Mouse (Mus musculus) liver, embryonic 13.5 days (tissue): Measurements from ENCODE around the gene Muc3. TPM values are rescaled to one million over a fixed set of nuclear protein-coding genes. Genes with fewer than 3 reads are reported as not detected.
"Not testable (repeated sequence)": the region's sequence is repeated elsewhere in the genome, so short reads cannot be mapped to it uniquely, and the experiment has no call there.

Source experiments
- ATAC-seq: fragments of 200-750 bp; cut with Nextera tagmentation; 2 replicates; pipeline ENCODE4 v1.8.0; 2017; ENCODE audit warnings: low read depth, mild to moderate bottlenecking, moderate number of reproducible peaks, moderate library complexity
- DNase-seq: peaks from one replicate; pipeline ENCODE4 v3.0.0; 2022
- H3K27ac ChIP-seq: fragments of 300-500 bp; sonication (generic); 2 replicates; pipeline ENCODE4 v1.5.1; 2015; ENCODE audit warnings: moderate library complexity, mild to moderate bottlenecking, inconsistent platforms
- H3K27me3 ChIP-seq: fragments of 300-500 bp; sonication (generic); 2 replicates; pipeline ENCODE4 v1.6.1; 2015; ENCODE audit warnings: mild to moderate bottlenecking, inconsistent platforms
- H3K36me3 ChIP-seq: fragments of 300-500 bp; sonication (generic); 2 replicates; pipeline ENCODE4 v1.6.1; 2015; ENCODE audit warnings: mild to moderate bottlenecking, inconsistent platforms
- H3K4me1 ChIP-seq: fragments of 300-500 bp; sonication (generic); replicated peaks from 2 replicates; pipeline ENCODE4 v1.6.1; 2015; ENCODE audit warnings: inconsistent platforms
- H3K4me2 ChIP-seq: fragments of 300-500 bp; sonication (generic); 2 replicates; pipeline ENCODE4 v1.6.1; 2015; ENCODE audit warnings: inconsistent platforms, mild to moderate bottlenecking, moderate library complexity
- H3K4me3 ChIP-seq: fragments of 300-500 bp; sonication (generic); replicated peaks from 2 replicates; pipeline ENCODE4 v1.5.1; 2015; ENCODE audit warnings: mild to moderate bottlenecking, inconsistent platforms
- H3K9ac ChIP-seq: fragments of 300-500 bp; sonication (generic); 2 replicates; pipeline ENCODE4 v1.6.1; 2015; ENCODE audit warnings: mild to moderate bottlenecking, inconsistent platforms
- H3K9me3 ChIP-seq: fragments of 300-500 bp; sonication (generic); replicated peaks from 2 replicates; pipeline ENCODE4 v1.6.1; 2016; ENCODE audit warnings: inconsistent platforms
- WGBS: fragments of 180-500 bp; shearing (Covaris S2); methylation state at CpG from one replicate; pipeline ENCODE4 v1.1.7; 2015; ENCODE audit not compliant: insufficient replicate concordance; 5-methylcytosine and 5-hydroxymethylcytosine counted together
- polyA plus RNA-seq: library from polyadenylated mRNA; unstranded; fragments of >200 nt; fragmentation: Nextera tagmentation; extraction: Ambion mirVana; gene quantifications from 2 replicates; pipeline ENCODE4 v1.2.1, GENCODE M21; 2015

Muc3 gene
- polyA plus RNA-seq, 1 experiment from 2014 or later = not detected

- ATAC-seq (no peak), DNase-seq (no peak)
- Histone ChIP-seq H3K36me3 (no peaks in the 10 kb centered on the region), H3K4me3 (no peak overlapping the region), H3K4me1 (peaks cover 39% of the 10 kb centered on the region), H3K27me3 (no peaks in the 10 kb centered on the region), H3K9me3 (0 out of 2 replicates have a peak, but pooled peaks cover 5% of the 10 kb centered on the region), H3K4me2 (no peak overlapping the region), H3K27ac (no peak overlapping the region), H3K9ac (no peak overlapping the region)
- WGBS = 64% methylated on average over 4 of the region's 4 CpGs
These were observed 27.8 kb downstream of the Muc3 start for GRCm38 (mm10) chr5:137121280-137121679.

- 76% methylated on average over 4 of the region's 4 CpGs for WGBS
- Histone ChIP-seq H3K27me3 (no peaks in the 10 kb centered on the region), H3K9ac (no peak overlapping the region), H3K9me3 (peaks cover 17% of the 10 kb centered on the region), H3K4me3 (no peak overlapping the region), H3K4me2 (no peak overlapping the region), H3K36me3 (peaks cover 14% of the 10 kb centered on the region), H3K4me1 (peaks cover 51% of the 10 kb centered on the region), H3K27ac (no peak overlapping the region; the same call in 1 of the 2 replicates)
- DNase-seq = no peak
- ATAC-seq = no peak
These were observed 30.2 kb downstream of the Muc3 start for GRCm38 (mm10) chr5:137118878-137119277.

DNA sequence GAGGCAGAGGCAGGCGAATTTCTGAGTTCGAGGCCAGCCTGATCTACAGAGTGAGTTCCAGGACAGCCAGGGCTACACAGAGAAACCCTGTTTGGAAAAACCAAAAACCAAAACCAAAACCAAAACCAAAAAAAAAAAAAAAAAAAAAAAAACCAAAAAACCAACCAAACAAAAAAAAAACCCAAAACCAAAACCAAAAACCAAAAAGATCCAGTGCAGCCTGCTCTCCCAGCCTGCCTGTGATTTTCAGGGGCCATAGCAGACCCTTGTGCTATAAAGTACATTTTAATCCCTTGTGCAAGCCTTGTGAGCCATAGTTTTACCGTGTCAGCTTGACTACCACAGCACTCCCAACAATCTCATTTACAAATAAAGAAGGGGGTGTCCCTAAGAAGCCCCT lies 31.1 kb downstream of the Muc3 start:
- Histone ChIP-seq H3K36me3 (peaks cover 23% of the 10 kb centered on the region), H3K4me1 (peaks cover 42% of the 10 kb centered on the region), H3K9me3 (peaks cover 26% of the 10 kb centered on the region)
- not testable (repeated sequence) for H3K27ac ChIP-seq, DNase-seq, H3K4me2 ChIP-seq, ATAC-seq, H3K4me3 ChIP-seq, H3K27me3 ChIP-seq, H3K9ac ChIP-seq
- WGBS = 88% methylated on average over 3 of the region's 3 CpGs

GRCm38 (mm10) chr5:137116987-137117386 lies 32.1 kb downstream of the Muc3 start:
- Histone ChIP-seq H3K27me3 (no peaks in the 10 kb centered on the region), H3K4me3 (peak overlapping the region; percentile 82), H3K9ac (peak overlapping the region; percentile 91), H3K4me2 (peak overlapping the region; percentile 78), H3K9me3 (peaks cover 35% of the 10 kb centered on the region), H3K36me3 (peaks cover 32% of the 10 kb centered on the region), H3K4me1 (peaks cover 38% of the 10 kb centered on the region), H3K27ac (peak overlapping the region; percentile 96)
- DNase-seq = no peak
- 58% methylated on average over 2 of the region's 2 CpGs for WGBS
- ATAC-seq = no peak

DNA sequence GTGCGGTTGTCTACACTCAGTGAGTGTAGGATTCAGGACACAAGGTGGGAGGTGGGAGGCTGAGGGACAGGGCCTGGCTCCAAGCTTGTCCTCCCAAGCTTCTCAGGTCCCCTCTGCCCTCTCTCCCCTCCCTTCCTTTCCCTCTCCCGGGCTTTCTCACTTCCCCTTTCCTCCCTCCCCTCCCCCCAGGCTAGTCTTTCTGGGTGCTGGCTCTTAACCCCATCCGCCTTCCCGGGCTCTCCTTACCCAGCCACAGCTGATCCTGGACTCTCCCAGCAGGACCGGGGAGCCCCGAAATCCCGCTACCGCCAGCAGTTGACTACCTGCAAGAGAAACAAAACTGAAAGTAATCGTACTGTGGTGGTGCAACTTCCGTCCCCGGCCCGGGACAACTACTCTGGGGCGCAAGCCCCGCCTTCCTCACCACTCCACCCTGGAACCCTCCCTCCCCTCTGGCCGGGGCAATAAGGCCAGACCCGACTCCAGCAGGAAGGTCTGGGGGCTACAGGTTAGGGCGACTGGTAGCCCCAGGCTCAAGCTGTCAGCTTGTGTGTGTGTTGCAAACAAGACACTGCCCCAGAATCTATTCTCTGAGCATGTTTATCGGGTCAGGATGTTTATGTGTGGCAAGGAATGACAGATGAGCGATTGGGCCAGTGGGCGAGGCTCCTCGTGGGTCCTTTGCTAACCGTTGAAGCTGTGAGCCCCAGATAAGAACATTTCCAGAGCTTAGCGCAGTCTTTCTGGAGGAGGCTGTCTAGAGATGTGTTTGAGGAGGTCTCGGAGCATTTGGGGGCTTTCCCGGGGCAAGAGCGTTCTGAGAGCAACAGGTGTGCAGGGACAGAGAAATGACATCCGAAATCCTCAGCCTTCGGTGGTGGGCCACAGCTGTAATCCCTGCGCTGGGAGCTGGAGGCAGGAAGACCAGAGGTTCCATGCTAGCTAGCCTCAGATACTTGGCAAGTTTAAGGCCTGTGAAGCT lies 33.0 kb downstream of the Muc3 start, which contains the start of gene Trim56:
Gene Trim56 (minus strand): TSS at position 344 of the 982 bp plus-strand sequence.
- H3K4me3 ChIP-seq = peak within 1 kb of the TSS; percentile 82

GRCm38 (mm10) chr5:137114891-137115561 lies 34.1 kb downstream of the Muc3 start:
- no peak for ATAC-seq
- H3K36me3 ChIP-seq = peaks cover 51% of the 10 kb centered on the region
- peak overlapping the region; percentile 78 for H3K4me2 ChIP-seq
- peaks cover 38% of the 10 kb centered on the region for H3K4me1 ChIP-seq
- H3K27ac ChIP-seq = peak overlapping the region; percentile 96
- peaks cover 54% of the 10 kb centered on the region for H3K9me3 ChIP-seq
- DNase-seq = no peak
- 52% methylated on average over 9 of the region's 9 CpGs for WGBS
- H3K27me3 ChIP-seq = no peaks in the 10 kb centered on the region
- peak overlapping the region; percentile 91 for H3K9ac ChIP-seq
- H3K4me3 ChIP-seq = peak overlapping the region; percentile 82

More for the DNA sequence above, 33.0 kb downstream of the Muc3 start, which contains the start of gene Trim56:
- Histone ChIP-seq H3K9me3 (peaks cover 43% of the 10 kb centered on the region), H3K4me2 (peak within 1 kb of the TSS; percentile 78), H3K4me1 (peaks cover 38% of the 10 kb centered on the region), H3K27me3 (no peaks in the 10 kb centered on the region), H3K36me3 (peaks cover 40% of the 10 kb centered on the region), H3K9ac (peak within 1 kb of the TSS; percentile 91), H3K27ac (peak within 1 kb of the TSS; percentile 96)
- WGBS = 2% methylated on average over 29 of the region's 29 CpGs
- peak; percentile 83 for DNase-seq
- peak; percentile 94 for ATAC-seq

DNA sequence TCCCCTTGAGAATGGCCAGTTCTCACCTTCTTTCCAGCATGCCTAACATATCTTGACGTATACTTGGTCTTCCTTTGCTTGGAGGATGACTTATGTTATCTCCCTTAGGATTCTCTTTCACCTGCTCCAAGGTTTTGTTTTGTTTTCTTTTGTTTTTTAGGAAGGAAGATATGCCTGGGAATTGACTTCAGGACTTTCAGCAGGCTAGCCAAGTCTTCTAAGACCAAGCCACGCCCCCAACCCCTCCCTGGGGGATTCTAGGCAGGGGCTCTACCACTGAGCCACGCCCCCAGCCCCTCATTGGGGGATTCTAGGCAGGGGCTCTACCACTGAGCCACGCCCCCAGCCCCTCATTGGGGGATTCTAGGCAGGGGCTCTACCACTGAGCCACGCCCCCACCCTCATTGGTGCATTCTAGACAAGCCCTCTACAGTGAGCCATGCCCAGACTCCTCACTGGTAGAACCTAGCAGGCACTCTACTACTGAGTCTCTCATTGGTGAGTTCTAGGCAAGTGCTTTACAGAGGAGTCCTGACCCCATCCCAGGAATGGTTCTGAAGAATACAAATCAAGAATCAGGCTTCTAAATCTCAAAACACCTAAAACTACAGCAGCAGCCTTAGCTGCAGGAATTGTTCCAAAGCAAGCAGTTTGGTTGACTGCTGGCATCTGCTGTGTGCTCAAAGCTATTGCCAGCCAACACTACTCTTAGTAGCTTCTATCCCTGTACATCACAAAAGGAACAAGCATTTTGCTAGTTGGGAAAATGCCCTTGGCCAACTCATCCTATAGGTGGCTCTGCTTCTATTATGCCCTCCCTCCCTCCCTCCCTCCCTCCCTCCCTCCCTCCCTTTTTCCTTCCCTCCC lies 37.3 kb downstream of the Muc3 start:
- Histone ChIP-seq H3K36me3 (peaks cover 54% of the 10 kb centered on the region), H3K9me3 (peaks cover 55% of the 10 kb centered on the region), H3K9ac (no peak overlapping the region), H3K27ac (no peak overlapping the region), H3K27me3 (peaks cover 3% of the 10 kb centered on the region; the same call in 1 of the 2 replicates), H3K4me2 (no peak overlapping the region), H3K4me1 (peaks cover 29% of the 10 kb centered on the region), H3K4me3 (no peak overlapping the region)
- 75% methylated on average over 5 of the region's 5 CpGs for WGBS
- no peak for ATAC-seq
- DNase-seq = no peak

- ATAC-seq (no peak), DNase-seq (no peak)
These were observed 38.3 kb downstream of the Muc3 start for GRCm38 (mm10) chr5:137110863-137111262.

GRCm38 (mm10) chr5:137109941-137110593 lies 39.1 kb downstream of the Muc3 start:
- Histone ChIP-seq H3K9ac (no peak overlapping the region), H3K9me3 (peaks cover 54% of the 10 kb centered on the region), H3K4me2 (no peak overlapping the region), H3K27me3 (peaks cover 3% of the 10 kb centered on the region; the same call in 1 of the 2 replicates), H3K36me3 (peaks cover 55% of the 10 kb centered on the region), H3K4me1 (peaks cover 36% of the 10 kb centered on the region), H3K4me3 (no peak overlapping the region), H3K27ac (no peak overlapping the region)
- WGBS = 64% methylated on average over 25 of the region's 25 CpGs
- ATAC-seq (no peak), DNase-seq (no peak)

More at GRCm38 (mm10) chr5:137110863-137111262, 38.3 kb downstream of the Muc3 start:
- Histone ChIP-seq H3K9me3 (peaks cover 55% of the 10 kb centered on the region), H3K4me3 (no peak overlapping the region), H3K9ac (no peak overlapping the region), H3K36me3 (peaks cover 54% of the 10 kb centered on the region), H3K4me2 (no peak overlapping the region), H3K27ac (no peak overlapping the region), H3K27me3 (peaks cover 3% of the 10 kb centered on the region; the same call in 1 of the 2 replicates), H3K4me1 (peaks cover 33% of the 10 kb centered on the region)
- WGBS = 88% methylated on average over 12 of the region's 12 CpGs

GRCm38 (mm10) chr5:137108111-137108510 lies 41.0 kb downstream of the Muc3 start:
- DNase-seq (no peak), ATAC-seq (no peak)
- 53% methylated on average over 6 of the region's 6 CpGs for WGBS
- Histone ChIP-seq H3K9me3 (peaks cover 34% of the 10 kb centered on the region), H3K4me2 (no peak overlapping the region), H3K4me3 (no peak overlapping the region), H3K9ac (no peak overlapping the region), H3K27me3 (peaks cover 3% of the 10 kb centered on the region; the same call in 1 of the 2 replicates), H3K36me3 (peaks cover 44% of the 10 kb centered on the region), H3K4me1 (peaks cover 49% of the 10 kb centered on the region), H3K27ac (no peak overlapping the region)
